Mouse (Mus musculus): ENCODE data around the gene Cybb. TPM values are rescaled to one million over a fixed set of nuclear protein-coding genes. Genes with fewer than 3 reads are reported as not detected.
A peak's percentile ranks its signal among the peaks of the same experiment; 100 is the strongest.
"Not testable (repeated sequence)": the region's sequence is repeated elsewhere in the genome, so short reads cannot be mapped to it uniquely, and the experiment has no call there.

The Cybb gene
- 1 to 10 TPM in 2 of 4 experiments, under 1 TPM in 2; 0.87 to 3.0 (median 1.9) TPM for total RNA-seq (2022)

DNA sequence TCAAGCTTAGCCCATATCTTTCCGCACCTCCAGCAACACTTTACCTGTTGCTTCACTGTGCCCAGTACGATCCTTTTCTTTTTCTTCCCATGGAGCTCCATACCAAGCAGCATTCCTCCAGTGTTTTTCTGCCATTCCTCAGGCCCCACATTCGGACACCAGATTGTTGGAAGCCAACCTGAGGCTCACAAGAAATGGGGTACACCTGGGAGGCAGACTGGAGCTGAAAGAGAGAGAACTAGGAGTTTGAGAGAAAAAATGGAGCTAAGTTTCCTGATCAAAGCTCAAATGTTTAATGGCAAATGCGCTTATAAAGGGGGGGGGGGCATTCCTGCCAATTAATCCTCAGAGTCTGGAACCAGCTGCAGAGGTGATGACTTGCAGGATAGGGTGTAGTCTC is at the start of gene Cybb:
Gene Cybb (minus strand): TSS at position 101 of the 400 bp plus-strand sequence.
- no peak for DNase-seq (ENCODE audit: low spot score in 2 of 2)

DNA sequence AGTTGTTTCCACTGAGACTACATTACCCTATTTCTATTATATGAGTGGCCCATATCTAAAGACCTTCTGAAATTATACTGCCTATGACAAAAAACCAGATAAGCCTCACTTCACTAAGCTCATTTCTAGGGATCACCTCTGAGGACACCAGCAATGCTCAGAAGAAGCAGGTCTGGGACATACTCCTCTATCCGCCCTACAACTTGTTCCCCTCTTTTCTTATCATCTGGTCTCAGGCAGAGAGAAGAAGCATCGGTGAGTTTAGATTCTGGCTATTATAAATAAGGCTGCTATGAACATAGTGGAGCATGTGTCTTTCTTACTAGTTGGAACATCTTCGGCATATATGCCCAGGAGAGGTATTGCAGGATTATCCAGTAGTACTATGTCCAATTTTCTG is 49.3 kb upstream of the Cybb start:
- no peak for DNase-seq (ENCODE audit: low spot score in 2 of 2)

DNA sequence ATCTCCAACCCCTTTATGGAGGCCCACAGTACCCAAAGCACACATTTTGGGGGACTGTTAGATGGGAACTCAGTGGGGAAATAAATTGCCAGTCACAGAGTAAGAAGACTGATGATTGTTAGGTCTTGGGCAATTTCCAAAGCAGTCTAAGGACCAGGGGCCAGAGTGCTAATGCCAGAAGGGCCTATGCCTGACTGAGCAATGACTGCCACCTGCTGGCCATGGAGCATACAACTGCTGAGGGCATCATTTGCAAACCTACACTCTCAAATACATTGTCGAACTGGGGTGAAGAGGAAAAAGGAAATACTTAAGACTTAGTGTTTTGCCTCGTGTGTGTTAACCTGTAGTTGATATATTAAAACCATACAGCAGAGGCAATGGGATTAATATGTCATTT is 32.4 kb upstream of the Cybb start:
- peak in 1 of 2 experiments; percentile 6 for DNase-seq (ENCODE audit: low spot score in 2 of 2)

DNA sequence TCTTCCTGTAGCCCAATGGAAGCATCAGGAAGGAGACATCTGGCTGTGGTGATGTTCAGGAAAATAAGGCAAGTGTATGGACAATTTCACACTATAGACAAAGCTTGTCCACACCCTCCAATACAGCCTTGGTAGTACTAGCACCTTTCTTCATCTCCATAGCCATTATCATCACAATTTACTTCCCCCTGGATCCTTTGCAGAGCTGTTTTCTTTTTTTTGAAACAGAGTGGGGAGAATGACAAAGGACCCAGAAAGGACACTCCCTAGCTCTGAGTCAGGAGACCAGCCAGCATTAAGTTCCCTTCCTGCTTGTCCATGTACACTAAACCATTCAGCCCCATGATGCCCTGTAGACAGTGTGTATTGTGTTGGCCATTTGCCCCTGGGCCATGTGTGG is 30.0 kb upstream of the Cybb start:
- DNase-seq (ENCODE audit: low spot score in 2 of 2), result not testable (repeated sequence)

DNA sequence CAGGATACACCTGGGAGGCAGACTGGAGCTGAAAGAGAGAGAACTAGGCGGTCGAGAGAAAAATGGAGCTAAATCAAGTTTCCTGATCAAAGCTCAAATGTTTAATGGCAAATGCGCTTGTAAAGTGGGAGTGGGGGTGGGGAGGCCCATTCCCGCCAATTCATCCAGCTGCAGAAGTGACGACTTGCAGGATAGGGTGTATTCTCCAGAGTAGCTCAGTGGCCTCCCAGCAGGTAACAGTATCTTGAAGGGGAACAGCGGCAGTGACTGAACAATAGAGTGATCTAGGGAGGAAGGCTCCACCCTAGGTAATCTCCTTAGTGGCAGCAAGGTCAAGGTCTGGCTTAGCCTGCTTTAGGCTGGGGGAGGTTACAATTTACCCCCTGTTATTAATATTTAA is 12.5 kb downstream of the Cybb start:
- DNase-seq (ENCODE audit: low spot score in 2 of 2), result not testable (repeated sequence)

DNA sequence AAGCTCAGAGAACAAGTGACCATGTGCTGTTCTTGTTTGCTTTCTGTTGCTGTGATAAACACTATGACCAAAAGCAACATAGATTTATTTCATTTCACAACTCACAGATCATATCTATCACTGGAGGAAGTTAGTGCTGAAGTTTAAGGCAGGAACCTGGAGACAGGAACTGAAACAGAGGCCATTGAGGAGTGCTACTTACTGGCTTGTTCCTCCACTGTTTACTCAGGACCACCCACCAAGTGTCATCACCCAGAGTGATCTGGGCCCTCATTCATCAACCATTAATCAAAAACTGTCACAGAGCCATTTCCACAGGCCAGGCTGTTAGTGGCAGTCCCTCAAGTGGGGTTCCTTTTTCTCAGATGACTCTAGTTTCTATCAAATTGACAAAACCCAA is 13.1 kb downstream of the Cybb start:
- DNase-seq (ENCODE audit: low spot score in 2 of 2), result no peak

DNA sequence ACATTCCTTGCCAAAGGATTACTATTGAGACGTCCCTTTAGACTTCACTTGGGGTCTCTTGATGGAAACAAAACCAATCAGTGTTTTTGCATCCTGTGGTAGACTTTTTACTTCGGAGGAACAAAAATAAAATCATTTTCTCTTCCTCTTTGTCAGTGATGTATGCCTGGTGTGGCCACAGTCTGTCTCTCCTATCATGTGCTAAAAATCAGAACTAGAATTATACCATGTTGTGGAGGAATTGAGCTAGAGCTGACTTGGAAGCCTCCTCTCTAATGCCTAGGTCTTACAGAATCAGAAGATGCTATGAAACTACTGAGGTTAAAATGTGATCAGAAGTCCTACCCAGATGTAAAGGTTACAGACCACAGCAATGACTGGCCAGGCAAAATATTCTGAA is 13.8 kb downstream of the Cybb start:
- DNase-seq (ENCODE audit: low spot score in 2 of 2), result no peak

DNA sequence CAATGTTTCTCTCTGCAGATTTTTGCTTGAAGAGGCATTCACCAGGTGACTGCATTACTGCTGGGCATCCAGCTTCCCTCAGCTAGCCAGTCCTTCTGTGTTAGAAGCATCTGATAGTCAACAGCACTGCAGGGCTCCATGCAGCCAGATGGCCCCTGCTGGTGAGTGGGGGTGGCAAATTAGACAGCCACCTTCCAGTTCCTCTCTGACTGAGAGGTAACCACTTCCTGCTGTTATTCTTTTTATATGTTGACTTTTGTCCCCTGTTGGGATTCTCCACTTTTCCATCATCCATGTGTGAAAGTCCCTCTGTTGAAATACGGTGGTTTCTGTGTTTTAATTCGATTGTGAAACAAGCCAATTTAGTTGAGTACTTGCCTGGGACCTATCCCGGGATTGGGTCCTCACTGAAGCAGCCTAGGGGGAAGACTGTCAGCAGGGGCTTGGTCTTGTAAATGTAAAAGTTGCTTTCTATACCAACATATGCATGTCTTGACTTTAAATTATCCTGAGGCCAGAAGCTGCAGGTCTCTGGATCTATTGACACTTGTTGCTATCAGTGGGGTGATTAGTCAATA is 16.7 kb downstream of the Cybb start:
- DNase-seq (ENCODE audit: low spot score in 2 of 2), result no peak

DNA sequence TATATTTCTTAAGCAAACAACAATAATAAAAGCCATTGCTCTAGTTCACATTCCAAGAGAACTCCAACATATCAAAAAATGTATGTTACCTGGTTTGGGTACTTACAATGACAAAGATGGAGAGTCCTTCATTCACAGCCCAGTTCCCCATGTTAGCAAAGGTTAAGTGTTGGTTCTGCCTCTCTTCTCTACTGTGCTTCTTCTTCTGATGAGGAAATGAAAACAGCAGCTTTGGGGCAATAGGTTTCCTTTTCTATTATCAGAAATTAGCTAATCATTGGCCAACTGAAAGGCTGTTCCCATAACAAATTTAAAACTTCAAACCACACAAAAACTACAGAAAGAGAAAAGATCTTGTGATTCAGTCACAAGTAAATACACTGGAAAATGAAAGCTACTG is 18.5 kb downstream of the Cybb start:
- DNase-seq (ENCODE audit: low spot score in 2 of 2), result no peak

DNA sequence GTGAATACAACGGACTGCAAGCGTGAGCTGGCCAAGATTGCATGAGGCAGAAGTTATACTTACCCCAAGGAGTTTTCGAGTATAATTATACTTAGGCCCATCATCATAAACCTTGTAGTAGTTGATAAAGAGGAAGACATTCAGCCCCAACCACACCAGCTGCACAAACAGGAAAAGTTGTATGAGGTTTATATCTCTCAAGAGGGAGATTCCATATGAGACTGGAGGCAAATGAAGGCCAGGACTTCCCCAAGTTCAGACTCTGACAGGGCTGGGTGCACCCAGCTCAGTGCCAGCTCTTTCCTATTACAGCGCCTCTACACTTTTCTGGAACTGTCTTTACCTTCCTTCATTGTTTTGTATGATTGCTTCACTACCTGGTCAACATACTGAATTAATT is 20.6 kb downstream of the Cybb start:
- no peak for DNase-seq (ENCODE audit: low spot score in 2 of 2)

DNA sequence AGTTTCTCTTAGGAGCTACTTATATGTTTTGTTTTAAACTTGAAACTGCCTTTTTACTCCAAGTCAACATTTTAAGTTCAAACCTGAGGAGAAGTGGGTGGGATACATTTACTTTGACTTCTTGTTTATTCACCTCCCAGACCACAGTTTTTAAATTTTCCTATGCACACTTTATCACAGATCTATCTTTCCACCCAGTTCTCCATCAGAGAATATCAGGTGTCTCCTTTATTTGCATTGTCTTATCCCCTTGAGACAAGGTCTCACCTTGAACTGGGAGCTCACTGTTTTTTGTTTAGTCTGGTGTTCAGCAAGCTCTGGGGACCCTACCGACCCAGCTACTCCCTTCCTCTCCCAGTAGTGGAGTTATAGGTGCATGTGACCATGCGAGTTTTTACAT is 21.7 kb downstream of the Cybb start:
- no peak for DNase-seq (ENCODE audit: low spot score in 2 of 2)

DNA sequence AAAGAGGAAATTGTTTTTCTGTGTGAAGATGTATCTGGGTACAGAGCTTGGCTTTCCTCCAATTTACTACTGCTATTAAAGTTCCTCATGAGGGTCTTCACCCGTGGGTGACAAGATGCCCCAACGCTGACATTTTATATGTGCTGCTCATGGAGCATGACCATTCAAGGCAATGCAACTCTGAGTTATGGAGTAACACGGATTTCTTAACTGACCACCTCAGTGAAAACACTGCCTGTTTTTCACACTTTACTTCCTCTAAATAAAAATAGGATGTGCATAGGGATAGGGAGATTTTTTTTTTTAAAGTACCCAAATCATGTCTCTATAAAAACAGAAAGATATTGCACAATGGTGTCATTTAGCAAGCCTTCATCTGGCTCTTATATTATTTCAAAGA is 24.9 kb downstream of the Cybb start:
- DNase-seq (ENCODE audit: low spot score in 2 of 2), result no peak

DNA sequence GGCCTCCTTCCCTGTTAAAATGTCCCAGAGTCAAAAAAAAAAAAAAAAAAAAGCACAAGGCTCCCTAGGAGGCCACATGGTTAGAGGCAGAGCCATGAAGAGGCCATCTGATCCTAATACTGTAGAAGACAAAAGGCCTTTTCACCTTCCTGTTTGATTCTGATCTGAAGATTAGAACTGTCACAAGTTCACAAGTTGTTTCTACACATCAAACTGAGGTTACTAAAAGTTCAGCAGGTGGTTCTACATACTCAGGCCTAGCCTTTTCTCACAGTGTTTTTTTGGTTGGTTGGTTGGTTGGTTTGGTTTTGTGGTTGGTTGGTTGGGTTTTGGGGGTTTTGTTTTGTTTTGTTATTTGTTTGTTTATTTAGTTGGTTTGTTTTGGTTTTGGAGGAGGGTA is 26.2 kb downstream of the Cybb start:
- DNase-seq (ENCODE audit: low spot score in 2 of 2), result no peak

DNA sequence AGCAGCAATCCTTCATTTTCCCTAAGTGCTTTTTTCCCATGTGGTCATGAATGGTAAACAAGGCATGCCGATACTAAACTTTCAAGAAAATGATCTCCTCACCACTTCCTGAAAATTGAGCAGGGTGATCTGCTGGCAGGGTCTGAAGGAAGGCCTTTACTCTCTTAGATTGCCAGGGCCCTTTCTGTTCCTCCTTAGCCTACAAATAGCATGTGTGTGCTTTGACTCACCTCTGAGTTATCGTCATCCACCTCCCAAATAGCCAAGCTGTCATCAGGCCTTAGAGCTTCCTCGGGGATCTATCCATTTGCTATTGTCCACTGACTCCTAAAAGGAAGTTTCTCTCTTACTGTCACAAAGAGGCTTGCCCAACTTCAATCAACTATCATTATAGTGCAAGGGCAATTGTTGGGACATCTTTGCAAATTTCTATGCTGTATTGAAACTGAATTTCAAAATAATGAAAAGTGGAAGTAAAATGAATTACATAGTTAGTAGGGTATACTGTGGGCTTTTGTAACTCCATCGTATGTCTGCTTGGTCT is 27.1 kb downstream of the Cybb start:
- DNase-seq (ENCODE audit: low spot score in 2 of 2), result no peak

DNA sequence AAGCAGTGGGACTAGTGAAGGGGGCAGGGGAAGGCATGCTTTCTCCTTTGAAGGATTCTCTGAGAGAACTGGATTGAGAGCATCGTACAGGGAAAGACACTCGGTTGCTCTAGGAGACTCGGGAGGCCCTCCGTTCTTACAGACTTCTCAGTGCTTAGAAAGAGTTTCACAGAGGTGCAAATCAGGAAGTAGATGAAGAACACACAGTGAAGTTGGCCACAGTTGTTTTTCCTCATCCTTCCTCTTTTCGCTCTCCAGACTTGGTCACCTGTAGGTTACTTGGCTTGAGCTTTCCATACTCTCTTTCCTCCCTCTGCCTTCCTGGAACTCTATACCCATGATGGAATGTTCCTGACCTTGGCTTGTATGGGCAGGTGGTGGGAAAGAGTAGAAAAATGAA is 35.2 kb downstream of the Cybb start:
- no peak for DNase-seq (ENCODE audit: low spot score in 2 of 2)

DNA sequence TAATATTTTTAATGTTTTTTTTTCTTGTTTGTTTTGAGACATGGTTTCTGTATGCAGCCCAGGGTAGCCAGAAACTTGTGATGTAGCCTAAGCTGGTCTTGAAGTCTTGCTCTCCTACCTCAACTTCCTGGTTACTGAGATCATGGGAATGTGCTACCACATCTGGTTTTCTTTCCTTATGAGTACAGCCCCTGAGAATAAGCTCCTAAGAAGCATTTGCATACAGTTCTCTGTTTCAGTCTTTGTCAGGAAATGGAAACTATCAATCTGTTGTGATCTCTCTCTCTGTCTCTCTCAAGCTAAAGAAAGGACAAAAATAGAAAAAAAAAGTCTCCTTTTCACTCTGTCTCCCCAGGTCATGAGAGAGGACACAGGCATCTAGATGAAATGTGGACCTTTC is 40.3 kb downstream of the Cybb start:
- no peak for DNase-seq (ENCODE audit: low spot score in 2 of 2)

DNA sequence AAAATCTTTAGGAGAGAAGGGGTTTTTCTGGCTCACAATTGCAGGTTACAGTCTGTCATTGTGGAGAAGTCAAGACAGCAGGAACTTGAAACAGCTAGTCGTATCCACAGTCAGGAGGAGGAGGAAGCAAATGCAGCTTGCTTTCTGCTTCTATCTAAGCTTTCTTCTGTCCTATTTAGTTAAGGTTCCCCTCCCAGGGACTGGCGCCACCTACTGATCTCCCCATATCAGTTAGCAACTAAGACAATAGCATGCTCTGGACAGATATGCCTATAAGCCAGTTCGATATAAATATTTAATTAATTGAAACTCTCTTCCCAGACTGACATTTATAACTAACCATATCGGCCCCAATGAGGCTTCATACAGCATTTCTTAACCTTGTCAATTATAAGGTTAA is 46.5 kb downstream of the Cybb start:
- DNase-seq (ENCODE audit: low spot score in 2 of 2), result no peak

DNA sequence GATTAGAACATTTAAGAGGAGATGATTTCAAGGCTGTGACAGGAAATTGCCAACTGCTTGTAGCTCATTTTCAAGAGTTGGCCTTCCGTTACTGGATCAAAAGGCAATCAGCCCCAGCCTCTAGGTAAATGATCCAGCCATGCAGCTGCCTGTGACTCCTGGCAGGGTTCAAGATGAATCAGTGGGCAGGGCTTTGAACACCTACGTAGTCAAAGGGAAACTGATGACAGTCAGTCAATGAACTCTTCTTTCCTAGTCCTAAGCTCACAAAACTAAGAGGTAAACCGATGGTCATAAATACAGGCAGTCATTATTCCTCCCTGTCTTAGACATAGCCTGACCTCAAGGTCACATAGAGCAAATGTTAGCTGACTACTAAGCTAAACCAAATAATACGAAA is 47.0 kb downstream of the Cybb start:
- DNase-seq (ENCODE audit: low spot score in 2 of 2), result no peak

DNA sequence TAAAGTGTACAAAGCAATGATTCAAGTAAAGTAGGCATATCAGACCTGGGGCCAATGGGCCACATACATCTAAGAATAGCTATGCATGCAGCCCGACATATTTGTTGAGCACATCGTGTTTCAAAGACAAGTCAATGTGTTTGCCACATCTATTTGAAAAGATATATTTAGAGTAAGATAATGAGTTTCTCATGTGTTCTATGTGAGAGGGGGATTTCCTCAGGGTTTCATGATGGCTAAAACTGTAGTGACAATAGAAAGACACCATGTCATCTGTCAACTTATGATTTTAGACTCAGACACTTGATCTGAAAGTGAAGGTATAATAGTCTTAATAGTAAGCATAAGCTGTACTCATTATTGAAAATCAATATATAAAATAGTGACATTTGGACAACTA is 48.3 kb downstream of the Cybb start:
- no peak for DNase-seq (ENCODE audit: low spot score in 2 of 2)

DNA sequence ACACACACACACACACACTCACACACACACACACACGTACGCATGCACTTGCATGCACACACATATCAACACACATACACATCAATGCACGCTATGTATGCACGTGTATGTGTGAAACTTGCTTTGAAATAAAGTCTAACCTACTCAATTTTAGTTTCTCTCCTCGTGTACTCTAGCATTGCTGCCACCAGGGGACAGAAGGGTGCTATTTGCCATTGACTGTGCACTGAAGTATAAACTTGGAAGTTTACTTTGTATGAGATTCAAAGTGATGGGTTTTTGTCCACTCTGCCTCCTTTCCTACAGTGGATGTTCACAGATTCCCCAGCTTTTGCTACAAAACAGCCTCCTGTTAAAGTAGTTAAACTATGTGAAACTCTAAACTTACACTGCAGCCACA is 73.7 kb downstream of the Cybb start:
- no peak for DNase-seq (ENCODE audit: low spot score in 2 of 2)

Data from left cerebral cortex, adult 8-10 months (tissue).